Mouse (Mus musculus) ES-CJ7 (cell line): Measurements from ENCODE around the gene Pld1.

Experiments
- DNase-seq: peaks from one replicate; pipeline ENCODE4 v3.0.0; 2011; ENCODE audit warnings: low read depth, low spot score

The Pld1 gene

GRCm38 (mm10) chr3:28149656-28150256 lies 211.3 kb downstream of the Pld1 start:
- no peak for DNase-seq

GRCm38 (mm10) chr3:28158006-28158405 lies 219.5 kb downstream of the Pld1 start:
- DNase-seq: no peak

DNA sequence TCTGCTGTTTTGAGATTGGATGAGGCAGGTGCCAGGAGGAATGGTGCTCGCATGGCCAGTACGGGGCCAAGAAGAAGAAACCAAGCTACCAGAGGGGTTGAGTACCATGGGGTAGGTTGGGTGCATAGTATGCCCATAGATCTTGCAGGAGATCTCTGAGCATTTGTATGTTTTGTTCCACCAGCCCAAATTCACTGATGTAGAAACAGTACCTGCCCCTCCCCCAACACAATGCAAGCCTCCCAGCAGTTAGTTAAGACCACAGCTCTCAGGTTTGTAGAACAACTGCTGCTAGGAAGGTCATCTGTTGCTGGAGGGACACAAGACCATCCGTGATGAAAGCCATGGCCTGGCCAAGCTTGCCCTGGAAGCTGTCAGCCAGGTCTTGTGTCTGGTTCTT lies 220.4 kb downstream of the Pld1 start:
- no peak for DNase-seq

GRCm38 (mm10) chr3:28162346-28162745 lies 223.9 kb downstream of the Pld1 start:
- no peak for DNase-seq

DNA sequence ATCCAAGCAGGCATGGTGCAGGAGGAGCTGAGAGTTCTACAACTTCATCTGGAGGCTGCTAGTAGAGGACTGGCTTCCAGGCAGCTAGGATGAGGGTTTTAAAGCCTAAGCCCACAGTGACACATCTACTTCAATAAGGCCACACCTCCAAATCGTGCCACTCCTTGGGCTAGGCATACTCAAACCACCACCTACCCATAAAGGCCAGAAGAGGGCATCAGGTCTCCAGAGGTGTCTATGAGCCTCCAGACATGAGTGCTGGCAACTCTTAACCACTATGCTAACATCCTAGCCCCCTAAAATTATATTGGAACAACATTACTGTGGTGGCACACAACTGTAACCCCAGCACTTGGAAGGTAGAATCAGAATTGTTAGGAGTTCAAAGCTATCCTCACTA lies 226.2 kb downstream of the Pld1 start:
- peak; percentile 21 for DNase-seq

GRCm38 (mm10) chr3:28165598-28165997 lies 227.1 kb downstream of the Pld1 start:
- DNase-seq: peak; percentile 71

DNA sequence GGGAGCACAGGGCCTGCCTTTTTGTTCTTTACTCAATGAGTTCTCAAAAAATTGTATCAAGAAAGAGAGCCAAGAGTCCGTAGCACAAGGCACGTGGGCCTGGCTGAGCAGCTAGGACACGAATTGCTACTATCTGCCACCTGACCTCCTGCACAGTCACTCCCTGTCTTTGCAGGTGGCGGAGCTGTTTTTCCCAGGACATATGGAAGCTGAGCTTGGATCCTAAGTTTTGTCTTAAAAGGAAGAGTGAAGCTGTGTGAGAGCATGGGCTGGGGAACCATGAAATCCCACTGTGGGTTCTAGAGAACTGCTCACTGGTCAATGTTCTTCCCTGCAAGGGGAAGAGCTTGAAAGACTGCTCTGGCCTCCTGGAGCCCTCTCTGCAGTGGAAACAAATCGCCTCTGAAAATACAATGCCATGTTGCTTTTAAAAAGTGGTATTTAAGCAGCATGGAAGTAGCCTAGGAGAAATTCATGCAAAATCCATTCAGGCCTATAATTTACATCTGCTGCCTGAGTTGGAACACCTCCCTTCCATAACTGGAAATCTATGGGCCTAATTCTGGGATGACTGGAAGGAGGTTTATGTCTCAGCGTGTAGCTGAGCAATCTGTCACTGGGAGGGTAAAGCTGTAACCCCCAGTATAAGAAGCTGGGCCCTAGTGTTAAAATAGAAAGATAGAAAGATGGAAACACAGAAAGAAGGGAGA lies 229.5 kb downstream of the Pld1 start:
- DNase-seq: no peak

DNA sequence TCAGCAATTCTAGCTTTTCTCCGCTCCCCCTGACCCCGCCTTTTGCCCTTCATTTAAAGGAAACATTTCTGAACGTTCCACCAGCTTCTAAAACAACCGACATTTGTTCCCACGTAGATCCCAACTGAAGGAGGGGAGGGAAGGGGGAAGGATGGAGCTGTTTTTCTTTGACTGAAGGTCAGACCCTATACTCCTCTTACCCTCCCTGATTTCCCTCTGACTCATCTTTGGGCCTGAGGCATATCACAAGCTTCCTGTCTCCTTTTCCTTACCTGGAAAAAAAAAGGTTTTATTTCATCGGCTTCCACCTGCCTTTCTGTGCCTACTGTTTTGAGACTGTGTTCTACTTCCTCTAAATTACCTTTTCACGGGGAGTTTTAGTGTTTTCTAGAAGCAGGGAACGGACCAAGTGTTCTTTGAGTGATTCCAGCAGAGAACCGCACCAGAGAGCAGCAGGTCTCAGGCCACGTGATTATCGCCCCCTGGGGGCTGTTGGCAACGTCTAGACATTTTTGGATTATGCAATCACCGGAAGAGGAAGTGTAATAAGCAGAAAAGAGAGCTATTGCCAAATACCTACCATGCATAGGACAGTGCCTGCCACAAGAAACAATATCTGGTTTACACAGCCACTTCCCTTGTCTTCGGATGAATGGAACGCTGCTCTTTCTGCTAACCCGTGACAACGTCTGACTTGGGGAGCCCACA lies 232.6 kb downstream of the Pld1 start:
- DNase-seq: peak; percentile 17

DNA sequence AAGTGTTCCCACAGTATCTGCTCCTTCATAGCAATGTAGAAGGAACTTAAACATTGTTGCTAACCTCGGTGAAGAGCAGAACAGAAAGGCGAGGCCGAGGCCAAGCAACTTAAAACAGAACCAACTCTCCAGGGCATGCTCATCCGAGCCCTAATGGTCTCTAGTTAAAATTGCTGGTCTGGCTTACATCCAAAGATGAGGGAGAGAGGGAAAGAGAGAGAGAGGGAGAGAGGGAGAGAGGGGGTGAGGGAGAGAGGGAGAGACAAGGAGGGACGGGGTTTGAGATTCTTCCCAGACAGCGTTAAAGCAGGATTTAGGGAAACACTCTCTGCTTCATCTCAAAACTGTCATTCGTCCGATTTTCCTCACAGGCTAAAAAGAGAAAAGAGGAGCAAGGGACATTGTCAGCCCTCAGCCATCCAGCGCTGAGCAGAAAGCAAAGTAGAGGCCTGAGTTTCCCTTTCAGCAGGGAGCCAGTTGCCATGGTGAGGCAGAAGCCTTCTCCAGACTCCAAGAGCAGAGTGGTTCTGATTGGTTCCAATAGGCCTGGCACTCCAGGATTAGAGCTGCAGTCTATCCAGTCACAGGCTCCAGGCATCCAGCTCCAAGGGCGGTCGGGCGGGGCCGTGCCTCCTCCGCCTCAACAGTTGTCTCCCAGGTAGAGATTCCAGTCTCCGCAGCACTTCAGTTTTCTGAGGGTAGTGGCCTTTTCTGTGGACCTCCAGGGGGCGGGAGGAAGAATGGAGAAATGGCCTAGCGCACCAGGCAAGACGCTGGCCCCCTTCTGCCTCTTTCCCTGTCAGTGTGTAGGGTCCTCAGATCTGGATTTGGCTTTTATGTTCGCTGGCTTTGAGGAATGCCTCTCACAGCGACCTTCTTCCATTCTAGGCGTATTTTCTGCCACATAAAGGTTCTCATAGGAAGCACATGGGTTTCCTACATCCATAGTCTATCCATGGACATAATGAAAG lies 237.8 kb downstream of the Pld1 start:
- DNase-seq: peak; percentile 60

DNA sequence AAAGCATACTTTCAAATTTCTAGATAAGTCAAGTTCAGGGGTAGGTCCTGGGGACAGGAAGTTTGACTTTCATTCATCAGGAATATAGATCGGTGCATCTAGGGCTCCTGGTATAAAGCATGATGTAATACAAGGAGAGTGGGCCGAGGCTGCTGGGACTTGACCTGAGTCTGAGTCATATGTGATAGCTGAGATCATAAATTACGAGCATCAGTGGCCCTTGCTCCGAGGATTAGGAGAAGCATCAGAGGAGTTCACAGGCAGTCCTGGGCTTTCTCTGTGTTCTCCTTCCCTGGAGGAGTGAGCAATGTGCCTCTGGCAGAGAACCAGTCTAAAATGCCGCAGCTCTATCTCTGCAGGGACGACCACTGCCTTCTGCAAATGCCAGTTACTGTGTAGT lies 239.8 kb downstream of the Pld1 start:
- DNase-seq: no peak
